Mouse (Mus musculus) ES-E14 (cell line): ENCODE results near the gene Pgc.

Experiments used
- CHD2 ChIP-seq: IDR thresholded peaks from 2 replicates; pipeline ENCODE4 v1.6.1; 2014; ENCODE audit warnings: mild to moderate bottlenecking, low read depth, low read length, inconsistent platforms
- HCFC1 ChIP-seq: IDR thresholded peaks from 2 replicates; pipeline ENCODE4 v1.6.1; 2012; ENCODE audit warnings: low read length, inconsistent platforms, borderline replicate concordance; ENCODE audit not compliant: insufficient read depth
- MAFK ChIP-seq: IDR thresholded peaks from 2 replicates; pipeline ENCODE4 v1.6.1; 2014; ENCODE audit warnings: mild to moderate bottlenecking, low read depth, low read length, inconsistent platforms; ENCODE audit not compliant: insufficient read depth
- ZC3H11A ChIP-seq: IDR thresholded peaks from 2 replicates; pipeline ENCODE4 v1.6.1; 2012; ENCODE audit warnings: low read depth, mild to moderate bottlenecking, inconsistent platforms, low read length, borderline replicate concordance
- ZNF384 ChIP-seq: IDR thresholded peaks from 2 replicates; pipeline ENCODE4 v1.6.1; 2012; ENCODE audit warnings: low read depth, low read length, inconsistent platforms

DNA sequence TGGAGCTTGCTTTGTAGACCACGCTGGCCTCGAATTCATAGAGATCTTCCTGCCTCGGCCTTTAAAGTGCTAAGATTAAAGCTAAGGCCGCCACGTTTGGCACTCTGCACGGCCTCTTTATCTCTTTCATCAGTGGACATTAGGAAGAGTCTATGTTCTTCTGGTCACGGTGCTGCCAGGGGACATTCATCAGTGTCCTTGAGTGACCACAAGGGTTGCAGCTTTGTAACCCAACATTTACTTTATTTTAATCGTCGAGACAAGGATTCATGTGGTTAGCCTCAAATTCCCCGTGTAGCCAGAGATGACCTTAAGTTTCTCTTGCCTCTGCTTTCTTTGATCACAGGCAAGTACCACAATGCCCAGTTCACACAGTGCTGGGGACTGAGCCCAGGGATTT, 53.8 kb downstream of the Pgc start:
- TF ChIP-seq ZC3H11A (no peak), MAFK (no peak), ZNF384 (no peak), CHD2 (no peak), HCFC1 (no peak)
